Mouse (Mus musculus): ENCODE data around the gene Kat2b. TPM values are rescaled to one million over a fixed set of nuclear protein-coding genes. Genes with fewer than 3 reads are reported as not detected.
"Not testable (repeated sequence)": the region's sequence is repeated elsewhere in the genome, so short reads cannot be mapped to it uniquely, and the experiment has no call there.

Kat2b gene
- polyA plus RNA-seq, 1 experiment from 2014 or later: 30.7 TPM

- 91% methylated on average over 4 of the region's 4 CpGs for WGBS (ENCODE audit: missing documents)
- H3K4me3 ChIP-seq (ENCODE audit: inconsistent target): no peak overlapping the region
Observed at GRCm38 (mm10) chr17:53598571-53598970, 31.9 kb downstream of the Kat2b start.

GRCm38 (mm10) chr17:53603236-53603635, 36.6 kb downstream of the Kat2b start:
- H3K79me2 ChIP-seq (ENCODE audit: inconsistent target): peaks cover 37% of the 10 kb centered on the region
- WGBS (ENCODE audit: missing documents): no CpG with 5 or more reads among the region's 7 CpGs
- not testable (repeated sequence) for H3K36me3 ChIP-seq (ENCODE audit: inconsistent target); H3K4me3 ChIP-seq (ENCODE audit: inconsistent target); H3K27ac ChIP-seq

More at GRCm38 (mm10) chr17:53598571-53598970, 31.9 kb downstream of the Kat2b start:
- Histone ChIP-seq H3K27ac (no peak overlapping the region), H3K36me3 (ENCODE audit: inconsistent target) (no peaks in the 10 kb centered on the region), H3K79me2 (ENCODE audit: inconsistent target) (peaks cover 57% of the 10 kb centered on the region)

- no CpG with 5 or more reads among the region's 7 CpGs for WGBS (ENCODE audit: missing documents)
- H3K36me3 ChIP-seq (ENCODE audit: inconsistent target); H3K27ac ChIP-seq; H3K4me3 ChIP-seq (ENCODE audit: inconsistent target): not testable (repeated sequence)
- peaks cover 10% of the 10 kb centered on the region for H3K79me2 ChIP-seq (ENCODE audit: inconsistent target)
Observed at GRCm38 (mm10) chr17:53606082-53606481, 39.4 kb downstream of the Kat2b start.

- no CpG with 5 or more reads among the region's 7 CpGs for WGBS (ENCODE audit: missing documents)
- H3K79me2 ChIP-seq (ENCODE audit: inconsistent target); H3K27ac ChIP-seq; H3K4me3 ChIP-seq (ENCODE audit: inconsistent target): not testable (repeated sequence)
- H3K36me3 ChIP-seq (ENCODE audit: inconsistent target): peaks cover 32% of the 10 kb centered on the region
Observed at GRCm38 (mm10) chr17:53608924-53609323, 42.3 kb downstream of the Kat2b start.

- H3K36me3 ChIP-seq (ENCODE audit: inconsistent target): peaks cover 22% of the 10 kb centered on the region
- WGBS (ENCODE audit: missing documents): 84% methylated on average over 6 of the region's 6 CpGs
- no peaks in the 10 kb centered on the region for H3K79me2 ChIP-seq (ENCODE audit: inconsistent target)
- no peak overlapping the region for H3K4me3 ChIP-seq (ENCODE audit: inconsistent target)
- no peak overlapping the region for H3K27ac ChIP-seq
Observed at GRCm38 (mm10) chr17:53617295-53617957, 50.8 kb downstream of the Kat2b start.

- Histone ChIP-seq H3K79me2 (ENCODE audit: inconsistent target) (no peaks in the 10 kb centered on the region), H3K4me3 (ENCODE audit: inconsistent target) (no peak overlapping the region), H3K27ac (no peak overlapping the region), H3K36me3 (ENCODE audit: inconsistent target) (peaks cover 13% of the 10 kb centered on the region; the same call in 1 of the 2 replicates)
- WGBS (ENCODE audit: missing documents): 70% methylated on average over 7 of the region's 7 CpGs
Observed at GRCm38 (mm10) chr17:53618369-53618768, 51.7 kb downstream of the Kat2b start.

- Histone ChIP-seq H3K36me3 (ENCODE audit: inconsistent target) (peaks cover 15% of the 10 kb centered on the region; the same call in 1 of the 2 replicates), H3K27ac (no peak overlapping the region), H3K4me3 (ENCODE audit: inconsistent target) (no peak overlapping the region), H3K79me2 (ENCODE audit: inconsistent target) (no peaks in the 10 kb centered on the region)
Observed at GRCm38 (mm10) chr17:53619391-53619790, 52.7 kb downstream of the Kat2b start.

- Histone ChIP-seq H3K27ac (no peak overlapping the region), H3K4me3 (ENCODE audit: inconsistent target) (no peak overlapping the region), H3K36me3 (ENCODE audit: inconsistent target) (peaks cover 20% of the 10 kb centered on the region; the same call in 1 of the 2 replicates), H3K79me2 (ENCODE audit: inconsistent target) (no peaks in the 10 kb centered on the region)
- 89% methylated on average over 4 of the region's 4 CpGs for WGBS (ENCODE audit: missing documents)
Observed at GRCm38 (mm10) chr17:53620611-53621010, 54.0 kb downstream of the Kat2b start.

GRCm38 (mm10) chr17:53622125-53622524, 55.5 kb downstream of the Kat2b start:
- no peak overlapping the region for H3K27ac ChIP-seq
- H3K79me2 ChIP-seq (ENCODE audit: inconsistent target): no peaks in the 10 kb centered on the region
- H3K4me3 ChIP-seq (ENCODE audit: inconsistent target): no peak overlapping the region
- WGBS (ENCODE audit: missing documents): 96% methylated on average over 3 of the region's 3 CpGs
- peaks cover 20% of the 10 kb centered on the region; the same call in 1 of the 2 replicates for H3K36me3 ChIP-seq (ENCODE audit: inconsistent target)

- Histone ChIP-seq H3K36me3 (ENCODE audit: inconsistent target) (peaks cover 28% of the 10 kb centered on the region; the same call in 1 of the 2 replicates), H3K4me3 (ENCODE audit: inconsistent target) (no peak overlapping the region), H3K79me2 (ENCODE audit: inconsistent target) (no peaks in the 10 kb centered on the region), H3K27ac (no peak overlapping the region)
- WGBS (ENCODE audit: missing documents): 91% methylated on average over 9 of the region's 9 CpGs
Observed at GRCm38 (mm10) chr17:53623762-53624161, 57.1 kb downstream of the Kat2b start.

GRCm38 (mm10) chr17:53626160-53626559, 59.5 kb downstream of the Kat2b start:
- Histone ChIP-seq H3K4me3 (ENCODE audit: inconsistent target) (no peak overlapping the region), H3K79me2 (ENCODE audit: inconsistent target) (no peaks in the 10 kb centered on the region), H3K36me3 (ENCODE audit: inconsistent target) (peaks cover 33% of the 10 kb centered on the region; the same call in 1 of the 2 replicates), H3K27ac (no peak overlapping the region)
- WGBS (ENCODE audit: missing documents): 93% methylated on average over 1 of the region's 3 CpGs

GRCm38 (mm10) chr17:53627497-53627896, 60.8 kb downstream of the Kat2b start:
- Histone ChIP-seq H3K27ac (no peak overlapping the region), H3K79me2 (ENCODE audit: inconsistent target) (no peaks in the 10 kb centered on the region), H3K36me3 (ENCODE audit: inconsistent target) (peaks cover 36% of the 10 kb centered on the region; the same call in 1 of the 2 replicates), H3K4me3 (ENCODE audit: inconsistent target) (no peak overlapping the region)
- 92% methylated on average over 4 of the region's 4 CpGs for WGBS (ENCODE audit: missing documents)

- no peak overlapping the region for H3K4me3 ChIP-seq (ENCODE audit: inconsistent target)
- H3K27ac ChIP-seq: no peak overlapping the region
- peaks cover 41% of the 10 kb centered on the region; the same call in 1 of the 2 replicates for H3K36me3 ChIP-seq (ENCODE audit: inconsistent target)
- WGBS (ENCODE audit: missing documents): 94% methylated on average over 5 of the region's 5 CpGs
- no peaks in the 10 kb centered on the region for H3K79me2 ChIP-seq (ENCODE audit: inconsistent target)
Observed at GRCm38 (mm10) chr17:53628131-53628530, 61.5 kb downstream of the Kat2b start.

- Histone ChIP-seq H3K36me3 (ENCODE audit: inconsistent target) (peaks cover 42% of the 10 kb centered on the region), H3K79me2 (ENCODE audit: inconsistent target) (no peaks in the 10 kb centered on the region), H3K27ac (no peak overlapping the region), H3K4me3 (ENCODE audit: inconsistent target) (no peak overlapping the region)
Observed at GRCm38 (mm10) chr17:53631344-53631743, 64.7 kb downstream of the Kat2b start.

- Histone ChIP-seq H3K36me3 (ENCODE audit: inconsistent target) (peaks cover 75% of the 10 kb centered on the region), H3K27ac (no peak overlapping the region)
- WGBS (ENCODE audit: missing documents): 88% methylated on average over 4 of the region's 4 CpGs
Observed at GRCm38 (mm10) chr17:53643360-53643759, 76.7 kb downstream of the Kat2b start.

GRCm38 (mm10) chr17:53650251-53650661, 83.6 kb downstream of the Kat2b start:
- no peaks in the 10 kb centered on the region for H3K79me2 ChIP-seq (ENCODE audit: inconsistent target)
- no peak overlapping the region for H3K4me3 ChIP-seq (ENCODE audit: inconsistent target)
- no peak overlapping the region for H3K27ac ChIP-seq
- peaks cover 62% of the 10 kb centered on the region for H3K36me3 ChIP-seq (ENCODE audit: inconsistent target)
- WGBS (ENCODE audit: missing documents): 80% methylated on average over 2 of the region's 2 CpGs

More at GRCm38 (mm10) chr17:53643360-53643759, 76.7 kb downstream of the Kat2b start:
- Histone ChIP-seq H3K4me3 (ENCODE audit: inconsistent target) (no peak overlapping the region), H3K79me2 (ENCODE audit: inconsistent target) (no peaks in the 10 kb centered on the region)
